Mouse (Mus musculus) bone marrow, adult 2 months (tissue): Measurements from ENCODE around the gene Adgrg1.

ENCODE experiments used
- CTCF ChIP-seq: fragments of 200-500 bp; IDR thresholded peaks from 2 replicates; pipeline ENCODE4 v1.5.1; 2011; ENCODE audit warnings: low read length, control low read depth; ENCODE audit not compliant: control insufficient read depth, insufficient read depth
- POLR2A ChIP-seq: fragments of 200-500 bp; IDR thresholded peaks from 2 replicates; pipeline ENCODE4 v1.6.1; 2011; ENCODE audit warnings: low read depth, mild to moderate bottlenecking, control low read depth, low read length, borderline replicate concordance; ENCODE audit not compliant: control insufficient read depth

DNA sequence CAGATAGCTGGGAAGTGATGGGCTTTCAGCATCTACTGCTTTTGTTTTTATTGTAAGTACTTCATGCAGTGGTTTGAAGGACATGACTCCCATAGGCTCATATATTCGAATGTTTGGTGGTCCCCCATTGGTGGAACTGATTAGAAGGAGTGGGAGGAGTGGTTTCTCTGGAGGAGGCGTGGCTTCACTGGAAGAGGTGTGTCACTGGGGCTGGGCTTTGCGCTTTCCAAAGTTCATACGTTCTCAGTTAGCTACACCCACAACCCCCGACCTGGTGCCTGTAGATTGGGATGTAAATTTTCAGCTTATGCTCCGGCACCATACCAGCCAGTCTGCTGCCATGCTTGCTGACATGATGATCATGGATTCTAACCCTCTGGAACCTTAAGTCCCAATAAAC is 79.9 kb downstream of the Adgrg1 start:
- TF ChIP-seq CTCF (no peak), POLR2A (no peak)
